8 mouse cellular contexts compared by ENCODE assay signal in the genomic region with DNA sequence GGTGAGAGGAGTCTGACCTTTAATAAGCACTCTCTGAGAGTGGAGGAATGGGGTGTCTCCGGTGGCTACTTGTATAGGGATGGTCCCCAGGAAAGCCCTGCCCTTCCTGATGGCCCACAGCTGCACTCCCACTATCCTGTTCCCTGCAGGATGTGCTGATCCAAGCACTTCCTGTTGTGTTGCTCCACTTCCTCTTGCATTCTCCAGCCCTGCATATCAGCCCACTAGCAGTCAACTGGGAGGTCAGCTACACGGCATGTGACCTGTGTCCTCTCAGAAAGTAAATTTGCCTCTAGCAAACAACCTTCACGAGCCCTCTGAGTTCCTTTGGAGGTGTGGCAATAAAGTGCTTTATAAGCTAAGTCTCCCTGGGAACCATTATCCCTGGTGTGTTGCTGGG. TPM values are rescaled to one million over a fixed set of nuclear protein-coding genes. Genes with fewer than 3 reads are reported as not detected.
DNase-seq lines count a peak whose midpoint lies in the region; ATAC-seq lines count a peak whose summit lies in the region.

No protein-coding gene starts in this region.

- DNase-seq in urinary bladder, postnatal 14 days (ENCODE audit: low spot score), result peak; percentile 39
- no peak for DNase-seq in urinary bladder, adult 2 months (ENCODE audit: low spot score)
- no peak for DNase-seq in intestine, embryonic 14.5 days (ENCODE audit: low spot score)
- no peak for DNase-seq in left cerebral cortex, adult 11 months (ENCODE audit: low spot score)
- DNase-seq in ovary, postnatal 36 days (ENCODE audit: low spot score), result no peak

- WGBS in intestine, embryonic 14.5 days, result 44% methylated on average over 3 of the region's 3 CpGs
- WGBS in liver, embryonic 15.5 days (ENCODE audit: insufficient replicate concordance), result 29% methylated on average over 3 of the region's 3 CpGs
- WGBS in neural tube, embryonic 15.5 days, result 62% methylated on average over 3 of the region's 3 CpGs
- WGBS in midbrain, embryonic 16.5 days, result 87% methylated on average over 3 of the region's 3 CpGs

- 0 out of 2 replicates have a peak, but pooled peaks have one; percentile 7 for ATAC-seq in intestine, embryonic 14.5 days (replicated peaks; ENCODE audit: low FRiP score, low TSS enrichment, low read depth)
- peak; percentile 62 for ATAC-seq in liver, embryonic 15.5 days (ENCODE audit: insufficient read depth)
- no peak for ATAC-seq in neural tube, embryonic 15.5 days (ENCODE audit: low FRiP score)
- no peak for ATAC-seq in midbrain, embryonic 16.5 days

- peaks cover 28% of the 10 kb centered on the region for H3K36me3 ChIP-seq in intestine, embryonic 14.5 days (ENCODE audit: control insufficient read depth, insufficient read depth, low read length)
- 0 out of 2 replicates have a peak, but pooled peaks cover under 1% of the 10 kb centered on the region for H3K36me3 ChIP-seq in liver, embryonic 15.5 days (replicated peaks)
- peaks cover 2% of the 10 kb centered on the region; the same call in 1 of the 2 replicates for H3K36me3 ChIP-seq in neural tube, embryonic 15.5 days
- H3K36me3 ChIP-seq in midbrain, embryonic 16.5 days (ENCODE audit: control insufficient read depth, insufficient read depth, low read length), result no peaks in the 10 kb centered on the region

- H3K4me1 ChIP-seq in intestine, embryonic 14.5 days (replicated peaks; ENCODE audit: control insufficient read depth, insufficient read depth, low read length), result peaks cover 27% of the 10 kb centered on the region
- peaks cover 94% of the 10 kb centered on the region for H3K4me1 ChIP-seq in liver, embryonic 15.5 days (replicated peaks)
- peaks cover 5% of the 10 kb centered on the region; the same call in 1 of the 2 replicates for H3K4me1 ChIP-seq in neural tube, embryonic 15.5 days
- H3K4me1 ChIP-seq in midbrain, embryonic 16.5 days (ENCODE audit: control insufficient read depth, insufficient read depth, low read length), result no peaks in the 10 kb centered on the region

- no peaks in the 10 kb centered on the region for H3K27me3 ChIP-seq in intestine, embryonic 14.5 days (replicated peaks; ENCODE audit: control insufficient read depth, insufficient read depth, low read length)
- no peaks in the 10 kb centered on the region for H3K27me3 ChIP-seq in liver, embryonic 15.5 days
- no peaks in the 10 kb centered on the region for H3K27me3 ChIP-seq in neural tube, embryonic 15.5 days (replicated peaks)
- no peaks in the 10 kb centered on the region for H3K27me3 ChIP-seq in midbrain, embryonic 16.5 days (ENCODE audit: control insufficient read depth, insufficient read depth, low read depth, low read length)

- no peaks in the 10 kb centered on the region for H3K9me3 ChIP-seq in intestine, embryonic 14.5 days (ENCODE audit: control insufficient read depth, low read length)
- H3K9me3 ChIP-seq in liver, embryonic 15.5 days (replicated peaks), result no peaks in the 10 kb centered on the region
- H3K9me3 ChIP-seq in neural tube, embryonic 15.5 days (replicated peaks), result no peaks in the 10 kb centered on the region
- H3K9me3 ChIP-seq in midbrain, embryonic 16.5 days (replicated peaks; ENCODE audit: control insufficient read depth, low read length, poor library complexity, severe bottlenecking), result no peaks in the 10 kb centered on the region

- H3K27ac ChIP-seq in intestine, embryonic 14.5 days (ENCODE audit: low read depth), result peak overlapping the region; percentile 47; the same call in 1 of the 2 replicates
- H3K27ac ChIP-seq in liver, embryonic 15.5 days (replicated peaks), result peak overlapping the region; percentile 56
- no peak overlapping the region for H3K27ac ChIP-seq in neural tube, embryonic 15.5 days (replicated peaks)
- H3K27ac ChIP-seq in midbrain, embryonic 16.5 days (ENCODE audit: low read length), result no peak overlapping the region

- H3K4me3 ChIP-seq in intestine, embryonic 14.5 days (ENCODE audit: low read depth, low read length), result no peak overlapping the region
- no peak overlapping the region for H3K4me3 ChIP-seq in liver, embryonic 15.5 days (replicated peaks)
- no peak overlapping the region for H3K4me3 ChIP-seq in neural tube, embryonic 15.5 days (replicated peaks)
- H3K4me3 ChIP-seq in midbrain, embryonic 16.5 days (ENCODE audit: low read depth, low read length), result no peak overlapping the region

- H3K4me2 ChIP-seq in intestine, embryonic 14.5 days (ENCODE audit: low read length), result no peak overlapping the region
- peak overlapping the region; percentile 12; the same call in 1 of the 2 replicates for H3K4me2 ChIP-seq in liver, embryonic 15.5 days
- no peak overlapping the region for H3K4me2 ChIP-seq in neural tube, embryonic 15.5 days
- H3K4me2 ChIP-seq in midbrain, embryonic 16.5 days (ENCODE audit: low read length), result no peak overlapping the region

- no peak overlapping the region for H3K9ac ChIP-seq in intestine, embryonic 14.5 days (ENCODE audit: low read length)
- H3K9ac ChIP-seq in liver, embryonic 15.5 days, result no peak overlapping the region
- H3K9ac ChIP-seq in neural tube, embryonic 15.5 days (replicated peaks), result no peak overlapping the region
- H3K9ac ChIP-seq in midbrain, embryonic 16.5 days (ENCODE audit: low read depth, low read length), result no peak overlapping the region

RNA-seq across cellular contexts. Expression of a gene that starts 11.3 kb away (rescaled TPM):
- polyA plus RNA-seq in urinary bladder, adult 2 months (2012; rRNA removed), result 249 and 258 TPM in 2 replicates
- polyA plus RNA-seq in intestine, embryonic 14.5 days (2014; fragmentation: Nextera tagmentation; extraction: Ambion mirVana), result 119 and 123 TPM in 2 replicates
- 27.6 and 33.3 TPM in 2 replicates for polyA plus RNA-seq in liver, embryonic 15.5 days (2015; fragmentation: Nextera tagmentation; extraction: Ambion mirVana)
- 31.0 and 41.3 TPM in 2 replicates for polyA plus RNA-seq in neural tube, embryonic 15.5 days (2015; fragmentation: Nextera tagmentation; extraction: Ambion mirVana)
- polyA plus RNA-seq in midbrain, embryonic 16.5 days (2015; fragmentation: Nextera tagmentation; extraction: Ambion mirVana), result 27.4 and 41.6 TPM in 2 replicates

Comparison
In these comparisons a context has a peak if more than half of its experiments do, and no peak if none do; other contexts are left out.
1. ATAC-seq: peak in intestine, embryonic 14.5 days (single experiment) and liver, embryonic 15.5 days (single experiment); none in neural tube, embryonic 15.5 days (single experiment) and midbrain, embryonic 16.5 days (single experiment).
2. H3K27ac ChIP-seq: peak in intestine, embryonic 14.5 days (single experiment) and liver, embryonic 15.5 days (single experiment); none in neural tube, embryonic 15.5 days (single experiment) and midbrain, embryonic 16.5 days (single experiment).